Mouse (Mus musculus) C2C12 (cell line): Measurements from ENCODE around the gene Gtpbp1. TPM values are rescaled to one million over a fixed set of nuclear protein-coding genes. Genes with fewer than 3 reads are reported as not detected.
A peak's percentile ranks its signal among the peaks of the same experiment; 100 is the strongest.

Experiments
- H3K27me3 ChIP-seq: one replicate; pipeline ENCODE4 v1.6.1; 2011; ENCODE audit not compliant: control insufficient read depth, insufficient read depth, insufficient read length
- H3K36me3 ChIP-seq: one replicate; pipeline ENCODE4 v1.6.1; 2011; ENCODE audit not compliant: control insufficient read depth, insufficient read depth
- H3K4me3 ChIP-seq: one replicate; pipeline ENCODE4 v1.5.1; 2011; ENCODE audit warnings: mild to moderate bottlenecking, control low read depth; ENCODE audit not compliant: poor library complexity, insufficient read depth, severe bottlenecking
- H3K79me2 ChIP-seq: one replicate; pipeline ENCODE4 v1.6.1; 2011; ENCODE audit not compliant: control insufficient read depth, insufficient read depth
- H3K79me3 ChIP-seq: one replicate; pipeline ENCODE4 v1.6.1; 2011; ENCODE audit warnings: low read depth, control low read depth
- H3ac ChIP-seq: one replicate; pipeline ENCODE3; 2011; ENCODE audit warnings: low read depth; ENCODE audit not compliant: control insufficient read depth, insufficient read length
- CEBPB ChIP-seq: IDR thresholded peaks from one replicate; pipeline ENCODE4 v1.6.1; 2011; ENCODE audit warnings: low read depth, mild to moderate bottlenecking, control low read depth, moderate library complexity
- CTCF ChIP-seq: IDR thresholded peaks from one replicate; pipeline ENCODE4 v1.5.1; 2011; ENCODE audit not compliant: control insufficient read depth, insufficient read depth, insufficient read length
- FOSL1 ChIP-seq: IDR thresholded peaks from one replicate; pipeline ENCODE4 v1.8.0; 2011; ENCODE audit warnings: mild to moderate bottlenecking, low read length; ENCODE audit not compliant: poor library complexity, insufficient read depth, severe bottlenecking
- MAX ChIP-seq: IDR thresholded peaks from one replicate; pipeline ENCODE4 v1.6.1; 2011; ENCODE audit warnings: mild to moderate bottlenecking, control low read depth
- MYOD1 ChIP-seq: IDR thresholded peaks from one replicate; pipeline ENCODE4 v1.6.1; 2011; ENCODE audit warnings: low read depth; ENCODE audit not compliant: control insufficient read depth, insufficient read length
- MYOG ChIP-seq: IDR thresholded peaks from one replicate; pipeline ENCODE4 v1.6.1; 2011; ENCODE audit not compliant: control insufficient read depth, insufficient read length; ENCODE audit errors: extremely low read depth
- USF1 ChIP-seq: IDR thresholded peaks from one replicate; pipeline ENCODE4 v1.6.1; 2011; ENCODE audit warnings: low read depth, mild to moderate bottlenecking, control low read depth, moderate library complexity
- polyA plus RNA-seq: library from polyadenylated mRNA; unstranded; fragments of >200 nt; fragmentation: generic; extraction: Trizol; gene quantifications from one replicate; pipeline ENCODE4 v1.2.1, GENCODE M21; 2012; ENCODE audit warnings: missing spikeins

Gtpbp1 gene
- polyA plus RNA-seq, 1 experiment: 62.5 TPM

GRCm38 (mm10) chr15:79766586-79767071 lies 76.0 kb downstream of the Gtpbp1 start:
- TF ChIP-seq MYOG (no peak), CEBPB (no peak), MYOD1 (no peak), FOSL1 (no peak), USF1 (no peak), CTCF (no peak), MAX (no peak)
- Histone ChIP-seq H3ac (no peak overlapping the region), H3K79me3 (peaks cover 2% of the 10 kb centered on the region), H3K79me2 (peaks cover 27% of the 10 kb centered on the region), H3K27me3 (no peaks in the 10 kb centered on the region), H3K36me3 (peaks cover 8% of the 10 kb centered on the region), H3K4me3 (no peak overlapping the region)

GRCm38 (mm10) chr15:79767327-79767961 lies 76.8 kb downstream of the Gtpbp1 start:
- H3K79me3 ChIP-seq: peaks cover 2% of the 10 kb centered on the region
- no peaks in the 10 kb centered on the region for H3K27me3 ChIP-seq
- H3K4me3 ChIP-seq: no peak overlapping the region
- H3K79me2 ChIP-seq: peaks cover 32% of the 10 kb centered on the region
- no peak overlapping the region for H3ac ChIP-seq
- peaks cover 6% of the 10 kb centered on the region for H3K36me3 ChIP-seq
- TF ChIP-seq MAX: no peak
- no peak for TF ChIP-seq MYOD1
- TF ChIP-seq FOSL1: no peak
- TF ChIP-seq MYOG: no peak
- no peak for TF ChIP-seq CTCF
- TF ChIP-seq CEBPB: no peak
- TF ChIP-seq USF1: no peak

GRCm38 (mm10) chr15:79768302-79768701 lies 77.7 kb downstream of the Gtpbp1 start:
- H3ac ChIP-seq: no peak overlapping the region
- H3K27me3 ChIP-seq: no peaks in the 10 kb centered on the region
- H3K79me2 ChIP-seq: peaks cover 40% of the 10 kb centered on the region
- H3K79me3 ChIP-seq: peaks cover 2% of the 10 kb centered on the region
- H3K36me3 ChIP-seq: no peaks in the 10 kb centered on the region
- TF ChIP-seq FOSL1 (no peak), MAX (no peak), CTCF (no peak)
- H3K4me3 ChIP-seq: no peak overlapping the region

GRCm38 (mm10) chr15:79770629-79771240 lies 80.1 kb downstream of the Gtpbp1 start:
- peaks cover 2% of the 10 kb centered on the region for H3K79me3 ChIP-seq
- H3K27me3 ChIP-seq: no peaks in the 10 kb centered on the region
- no peaks in the 10 kb centered on the region for H3K36me3 ChIP-seq
- no peak overlapping the region for H3K4me3 ChIP-seq
- H3ac ChIP-seq: no peak overlapping the region
- H3K79me2 ChIP-seq: peaks cover 46% of the 10 kb centered on the region
- TF ChIP-seq MYOD1: peak; percentile 37
- no peak for TF ChIP-seq MYOG
- TF ChIP-seq MAX: peak; percentile 87

Other genes starting within 250 kb of the Gtpbp1 start
- gene Csnk1e, start 235.3 kb upstream of the Gtpbp1 start, polyA plus RNA-seq: 98.6 TPM
- gene Kcnj4, start 185.6 kb upstream of the Gtpbp1 start, polyA plus RNA-seq: 0.14 TPM
- gene Kdelr3, start 174.4 kb upstream of the Gtpbp1 start, polyA plus RNA-seq: 65.5 TPM
- 84.9 TPM for gene Ddx17, start 144.1 kb upstream of the Gtpbp1 start, polyA plus RNA-seq
- not detected for gene Dmc1, start 85.7 kb upstream of the Gtpbp1 start, polyA plus RNA-seq
- gene Fam227a, start 31.9 kb upstream of the Gtpbp1 start, polyA plus RNA-seq: 0.27 TPM
- 54.5 TPM for gene Cby1, start 31.6 kb upstream of the Gtpbp1 start, polyA plus RNA-seq
- 171 TPM for gene Tomm22, start 20.0 kb upstream of the Gtpbp1 start, polyA plus RNA-seq
- 37.0 TPM for gene Josd1, start 2.9 kb upstream of the Gtpbp1 start, polyA plus RNA-seq
- gene Sun2, start 51.7 kb downstream of the Gtpbp1 start, polyA plus RNA-seq: 56.7 TPM
- gene Dnal4, start 87.0 kb downstream of the Gtpbp1 start, polyA plus RNA-seq: 48.9 TPM
- gene Nptxr, start 113.9 kb downstream of the Gtpbp1 start, polyA plus RNA-seq: 26.6 TPM
- gene Npcd, start 143.4 kb downstream of the Gtpbp1 start, polyA plus RNA-seq: not detected
- 68.3 TPM for gene Cbx6, start 143.8 kb downstream of the Gtpbp1 start, polyA plus RNA-seq
- gene Apobec3, start 200.8 kb downstream of the Gtpbp1 start, polyA plus RNA-seq: 24.0 TPM